Mouse (Mus musculus) midbrain, embryonic 10.5 days (tissue): ENCODE data around the gene Mrpl21. TPM values are rescaled to one million over a fixed set of nuclear protein-coding genes. Genes with fewer than 3 reads are reported as not detected.

Experiments
- DNase-seq: peaks from one replicate; pipeline ENCODE4 v3.0.0-alpha.2; 2017; ENCODE audit warnings: low spot score
- H3K27ac ChIP-seq: fragments of 300-500 bp; sonication (generic); replicated peaks from 2 replicates; pipeline ENCODE4 v1.5.1; 2016; ENCODE audit warnings: mild to moderate bottlenecking
- H3K27me3 ChIP-seq: fragments of 300-500 bp; sonication (generic); 2 replicates; pipeline ENCODE4 v1.6.1; 2016; ENCODE audit warnings: low read depth, mild to moderate bottlenecking; ENCODE audit not compliant: poor library complexity, severe bottlenecking
- H3K36me3 ChIP-seq: fragments of 300-500 bp; sonication (generic); 2 replicates; pipeline ENCODE4 v1.6.1; 2016; ENCODE audit warnings: mild to moderate bottlenecking, moderate library complexity
- H3K4me1 ChIP-seq: fragments of 300-500 bp; sonication (generic); 2 replicates; pipeline ENCODE4 v1.6.1; 2016
- H3K4me3 ChIP-seq: fragments of 300-500 bp; sonication (generic); 2 replicates; pipeline ENCODE4 v1.5.1; 2016; ENCODE audit warnings: mild to moderate bottlenecking, moderate library complexity
- H3K9me3 ChIP-seq: fragments of 300-500 bp; sonication (generic); replicated peaks from 2 replicates; pipeline ENCODE4 v1.6.1; 2016; ENCODE audit warnings: mild to moderate bottlenecking
- WGBS: fragments of 180-500 bp; shearing (Covaris S2); methylation state at CpG from one replicate; pipeline ENCODE4 v1.1.7; 2016; 5-methylcytosine and 5-hydroxymethylcytosine counted together
- polyA plus RNA-seq: library from polyadenylated mRNA; unstranded; fragments of >200 nt; fragmentation: Nextera tagmentation; extraction: Ambion mirVana; gene quantifications from 2 replicates; pipeline ENCODE4 v1.2.1, GENCODE M21; 2016

Mrpl21 gene
- polyA plus RNA-seq, 1 experiment from 2014 or later, result 139 TPM

GRCm38 (mm10) chr19:3269803-3270202 lies 12.9 kb upstream of the Mrpl21 start:
- DNase-seq, result no peak
- Histone ChIP-seq H3K9me3 (no peaks in the 10 kb centered on the region), H3K4me3 (no peak overlapping the region), H3K36me3 (peaks cover 100% of the 10 kb centered on the region), H3K4me1 (no peaks in the 10 kb centered on the region), H3K27ac (no peak overlapping the region), H3K27me3 (no peaks in the 10 kb centered on the region)
- 94% methylated on average over 6 of the region's 6 CpGs for WGBS

GRCm38 (mm10) chr19:3271366-3271765 lies 11.3 kb upstream of the Mrpl21 start:
- Histone ChIP-seq H3K4me3 (no peak overlapping the region), H3K27ac (no peak overlapping the region), H3K27me3 (no peaks in the 10 kb centered on the region), H3K4me1 (no peaks in the 10 kb centered on the region), H3K36me3 (peaks cover 100% of the 10 kb centered on the region), H3K9me3 (no peaks in the 10 kb centered on the region)
- WGBS, result 86% methylated on average over 6 of the region's 6 CpGs
- no peak for DNase-seq

GRCm38 (mm10) chr19:3273331-3273730 lies 9.4 kb upstream of the Mrpl21 start:
- 90% methylated on average over 9 of the region's 9 CpGs for WGBS
- Histone ChIP-seq H3K36me3 (peaks cover 100% of the 10 kb centered on the region), H3K27me3 (no peaks in the 10 kb centered on the region), H3K9me3 (no peaks in the 10 kb centered on the region), H3K4me3 (no peak overlapping the region), H3K4me1 (no peaks in the 10 kb centered on the region), H3K27ac (no peak overlapping the region)
- no peak for DNase-seq

GRCm38 (mm10) chr19:3275744-3276365 lies 6.8 kb upstream of the Mrpl21 start:
- no peaks in the 10 kb centered on the region for H3K27me3 ChIP-seq
- peaks cover 99% of the 10 kb centered on the region for H3K36me3 ChIP-seq
- H3K9me3 ChIP-seq, result no peaks in the 10 kb centered on the region
- 90% methylated on average over 3 of the region's 3 CpGs for WGBS
- no peak for DNase-seq
- H3K27ac ChIP-seq, result no peak overlapping the region
- no peaks in the 10 kb centered on the region for H3K4me1 ChIP-seq
- no peak overlapping the region for H3K4me3 ChIP-seq

- Histone ChIP-seq H3K36me3 (peaks cover 64% of the 10 kb centered on the region), H3K9me3 (no peaks in the 10 kb centered on the region), H3K27ac (peak overlapping the region; percentile 89; the same call in 1 of the 2 replicates), H3K4me1 (peaks cover 24% of the 10 kb centered on the region), H3K27me3 (no peaks in the 10 kb centered on the region), H3K4me3 (peak overlapping the region; percentile 85)
- DNase-seq, result no peak
- WGBS, result 78% methylated on average over 4 of the region's 4 CpGs
Observed at GRCm38 (mm10) chr19:3281886-3282285, 815 bp upstream of the Mrpl21 start.

GRCm38 (mm10) chr19:3289006-3289405 lies 6.3 kb downstream of the Mrpl21 start:
- Histone ChIP-seq H3K27me3 (no peaks in the 10 kb centered on the region), H3K4me1 (peaks cover 5% of the 10 kb centered on the region), H3K4me3 (no peak overlapping the region), H3K36me3 (peaks cover 81% of the 10 kb centered on the region), H3K9me3 (no peaks in the 10 kb centered on the region), H3K27ac (no peak overlapping the region)
- DNase-seq, result no peak
- WGBS, result 97% methylated on average over 1 of the region's 1 CpGs

GRCm38 (mm10) chr19:3292028-3292427 lies 9.3 kb downstream of the Mrpl21 start:
- Histone ChIP-seq H3K4me1 (no peaks in the 10 kb centered on the region), H3K36me3 (peaks cover 62% of the 10 kb centered on the region), H3K9me3 (no peaks in the 10 kb centered on the region), H3K4me3 (no peak overlapping the region), H3K27me3 (no peaks in the 10 kb centered on the region), H3K27ac (no peak overlapping the region)
- DNase-seq, result peak; percentile 43
- WGBS, result 73% methylated on average over 2 of the region's 2 CpGs

- no peaks in the 10 kb centered on the region for H3K27me3 ChIP-seq
- peaks cover 52% of the 10 kb centered on the region for H3K36me3 ChIP-seq
- no peaks in the 10 kb centered on the region for H3K4me1 ChIP-seq
- no peaks in the 10 kb centered on the region for H3K9me3 ChIP-seq
- H3K4me3 ChIP-seq, result no peak overlapping the region
- no peak for DNase-seq
- no peak overlapping the region for H3K27ac ChIP-seq
- WGBS, result 88% methylated on average over 1 of the region's 1 CpGs
Observed at GRCm38 (mm10) chr19:3292993-3293392, 10.3 kb downstream of the Mrpl21 start.

- no peaks in the 10 kb centered on the region for H3K9me3 ChIP-seq
- H3K27ac ChIP-seq, result no peak overlapping the region
- no peaks in the 10 kb centered on the region for H3K27me3 ChIP-seq
- WGBS, result 88% methylated on average over 6 of the region's 6 CpGs
- DNase-seq, result no peak
- H3K4me3 ChIP-seq, result no peak overlapping the region
- H3K4me1 ChIP-seq, result no peaks in the 10 kb centered on the region
- peaks cover 30% of the 10 kb centered on the region for H3K36me3 ChIP-seq
Observed at GRCm38 (mm10) chr19:3295245-3295644, 12.5 kb downstream of the Mrpl21 start.

GRCm38 (mm10) chr19:3297034-3297433 lies 14.3 kb downstream of the Mrpl21 start:
- no peaks in the 10 kb centered on the region for H3K9me3 ChIP-seq
- DNase-seq, result no peak

GRCm38 (mm10) chr19:3297775-3298174 lies 15.1 kb downstream of the Mrpl21 start:
- no peak overlapping the region for H3K4me3 ChIP-seq
- DNase-seq, result no peak
- no peak overlapping the region for H3K27ac ChIP-seq
- no peaks in the 10 kb centered on the region for H3K4me1 ChIP-seq
- no peaks in the 10 kb centered on the region for H3K9me3 ChIP-seq
- H3K36me3 ChIP-seq, result peaks cover 6% of the 10 kb centered on the region
- 88% methylated on average over 7 of the region's 7 CpGs for WGBS
- H3K27me3 ChIP-seq, result no peaks in the 10 kb centered on the region

More at GRCm38 (mm10) chr19:3297034-3297433, 14.3 kb downstream of the Mrpl21 start:
- Histone ChIP-seq H3K4me3 (no peak overlapping the region), H3K27me3 (no peaks in the 10 kb centered on the region), H3K4me1 (no peaks in the 10 kb centered on the region), H3K27ac (no peak overlapping the region), H3K36me3 (peaks cover 13% of the 10 kb centered on the region)

GRCm38 (mm10) chr19:3304017-3304416 lies 21.3 kb downstream of the Mrpl21 start:
- no peak for DNase-seq
- H3K27ac ChIP-seq, result no peak overlapping the region
- WGBS, result 73% methylated on average over 4 of the region's 4 CpGs
- H3K4me3 ChIP-seq, result no peak overlapping the region
- no peaks in the 10 kb centered on the region for H3K4me1 ChIP-seq
- no peaks in the 10 kb centered on the region for H3K36me3 ChIP-seq
- H3K27me3 ChIP-seq, result no peaks in the 10 kb centered on the region
- no peaks in the 10 kb centered on the region for H3K9me3 ChIP-seq

- no peak for DNase-seq
- 50% methylated on average over 16 of the region's 16 CpGs for WGBS
- Histone ChIP-seq H3K4me1 (no peaks in the 10 kb centered on the region), H3K4me3 (no peak overlapping the region), H3K27ac (no peak overlapping the region), H3K27me3 (no peaks in the 10 kb centered on the region), H3K9me3 (no peaks in the 10 kb centered on the region), H3K36me3 (no peaks in the 10 kb centered on the region)
Observed at GRCm38 (mm10) chr19:3307175-3307949, 24.7 kb downstream of the Mrpl21 start.
